Mouse (Mus musculus): ENCODE measurements around the gene Ctdspl. TPM values are rescaled to one million over a fixed set of nuclear protein-coding genes. Genes with fewer than 3 reads are reported as not detected.

Ctdspl gene
- polyA plus RNA-seq, 1 experiment from 2014 or later: 17.6 TPM

DNA sequence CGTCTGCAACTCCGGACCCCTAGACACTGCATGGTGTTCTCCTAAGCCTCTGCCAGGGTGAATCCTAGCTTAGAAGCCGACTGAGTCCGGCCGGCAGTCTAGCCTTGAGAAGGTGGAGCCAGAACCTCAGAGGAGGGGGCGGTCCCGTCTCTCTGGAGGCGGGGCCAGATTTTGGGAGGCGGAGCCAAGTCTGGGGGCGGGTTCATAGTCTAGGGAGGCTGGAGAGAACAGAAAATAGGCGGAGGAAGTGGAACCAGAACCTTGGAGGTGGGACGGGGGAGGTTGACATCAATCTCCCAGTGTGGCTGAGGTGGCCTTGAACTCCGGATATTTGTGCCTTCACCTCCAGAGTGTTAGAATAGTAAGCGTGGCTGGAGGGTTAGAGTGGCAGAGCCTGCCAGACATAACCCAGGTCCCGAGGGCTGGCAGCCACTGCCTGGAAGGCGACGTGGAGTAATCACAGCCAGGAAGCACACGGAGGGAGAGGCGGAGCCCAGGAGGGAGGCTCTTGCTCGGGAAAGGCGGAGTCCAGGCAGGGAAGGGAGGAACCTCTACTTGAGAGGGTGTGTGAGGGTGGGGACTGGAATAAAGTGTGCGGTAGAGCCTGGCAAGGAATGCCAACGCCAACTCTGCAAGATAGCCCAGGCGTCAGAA lies 162.0 kb downstream of the Ctdspl start:
- Histone ChIP-seq H3K27ac (ENCODE audit: low read length) (peak overlapping the region; percentile 92), H3K9ac (ENCODE audit: low read length) (peak overlapping the region; percentile 69)

DNA sequence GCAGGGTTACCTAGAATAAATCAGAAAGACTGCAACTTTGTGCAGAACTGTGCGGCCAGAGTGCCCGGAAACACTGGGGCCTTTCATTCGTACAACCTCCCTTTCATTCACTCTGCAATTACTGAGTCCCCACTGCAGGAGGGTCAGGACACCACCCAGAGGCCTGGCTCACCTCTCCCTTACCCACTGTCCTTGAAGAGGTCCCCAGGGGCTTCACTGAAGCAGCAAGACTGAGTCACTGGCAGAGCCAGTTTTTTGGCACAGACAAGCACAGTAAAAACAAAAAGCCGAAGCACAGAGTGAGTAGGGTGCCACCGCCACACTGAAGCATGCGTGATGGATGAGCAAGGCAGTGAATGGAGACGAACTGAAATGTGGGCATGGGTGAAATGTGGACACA lies 163.2 kb downstream of the Ctdspl start:
- H3K27ac ChIP-seq (ENCODE audit: low read length): peak overlapping the region; percentile 52; the same call in 1 of the 2 replicates

More for the DNA sequence above, 162.0 kb downstream of the Ctdspl start:
- Histone ChIP-seq H3K9me3 (replicated peaks; ENCODE audit: control insufficient read depth, low read length) (no peaks in the 10 kb centered on the region), H3K27me3 (ENCODE audit: control insufficient read depth, insufficient read depth, low read length) (no peaks in the 10 kb centered on the region), H3K4me2 (ENCODE audit: low read depth, low read length) (peak overlapping the region; percentile 69), H3K4me3 (replicated peaks; ENCODE audit: low read length) (peak overlapping the region; percentile 55), H3K36me3 (ENCODE audit: control insufficient read depth, insufficient read depth, low read length) (no peaks in the 10 kb centered on the region), H3K4me1 (ENCODE audit: control insufficient read depth, insufficient read depth, low read length) (peaks cover 42% of the 10 kb centered on the region)
- under 1% methylated on average over 24 of the region's 24 CpGs for WGBS
- ATAC-seq (ENCODE audit: insufficient read depth, low FRiP score): peak; percentile 90

DNA sequence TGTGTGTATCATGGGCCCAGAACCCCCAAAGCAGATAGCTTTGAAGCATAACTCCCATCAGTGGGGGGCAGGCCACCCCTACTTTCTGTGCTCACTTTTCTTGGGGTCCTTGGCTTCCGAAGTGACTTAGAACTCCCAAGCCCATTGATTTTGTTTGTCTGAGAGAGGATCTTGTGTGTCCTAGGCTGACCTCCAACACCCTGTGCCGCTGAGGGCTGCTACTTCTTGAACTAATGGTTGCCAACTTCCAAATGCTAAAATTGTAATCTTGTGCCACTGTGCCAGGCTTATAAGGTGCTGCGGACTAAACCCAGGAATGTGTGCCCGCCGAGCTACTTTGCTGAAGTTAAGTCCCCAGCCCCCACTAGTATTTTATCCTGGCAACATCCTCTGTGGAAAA lies 164.2 kb downstream of the Ctdspl start:
- Histone ChIP-seq H3K9ac (ENCODE audit: low read length) (peak overlapping the region; percentile 37), H3K9me3 (replicated peaks; ENCODE audit: control insufficient read depth, low read length) (no peaks in the 10 kb centered on the region), H3K4me3 (replicated peaks; ENCODE audit: low read length) (no peak overlapping the region), H3K4me2 (ENCODE audit: low read depth, low read length) (0 out of 2 replicates have a peak overlapping the region, but pooled peaks have one; percentile 87), H3K4me1 (ENCODE audit: control insufficient read depth, insufficient read depth, low read length) (peaks cover 38% of the 10 kb centered on the region), H3K27ac (ENCODE audit: low read length) (peak overlapping the region; percentile 11; the same call in 1 of the 2 replicates), H3K27me3 (ENCODE audit: control insufficient read depth, insufficient read depth, low read length) (no peaks in the 10 kb centered on the region), H3K36me3 (ENCODE audit: control insufficient read depth, insufficient read depth, low read length) (no peaks in the 10 kb centered on the region)
- 91% methylated on average over 5 of the region's 5 CpGs for WGBS
- no peak for ATAC-seq (ENCODE audit: insufficient read depth, low FRiP score)

More for the DNA sequence above, 163.2 kb downstream of the Ctdspl start:
- no peak overlapping the region for H3K9ac ChIP-seq (ENCODE audit: low read length)
- 64% methylated on average over 7 of the region's 7 CpGs for WGBS
- no peak overlapping the region for H3K4me2 ChIP-seq (ENCODE audit: low read depth, low read length)
- no peak overlapping the region for H3K4me3 ChIP-seq (replicated peaks; ENCODE audit: low read length)
- H3K9me3 ChIP-seq (replicated peaks; ENCODE audit: control insufficient read depth, low read length): no peaks in the 10 kb centered on the region
- H3K4me1 ChIP-seq (ENCODE audit: control insufficient read depth, insufficient read depth, low read length): peaks cover 46% of the 10 kb centered on the region
- H3K36me3 ChIP-seq (ENCODE audit: control insufficient read depth, insufficient read depth, low read length): no peaks in the 10 kb centered on the region
- ATAC-seq (ENCODE audit: insufficient read depth, low FRiP score): no peak
- H3K27me3 ChIP-seq (ENCODE audit: control insufficient read depth, insufficient read depth, low read length): no peaks in the 10 kb centered on the region

DNA sequence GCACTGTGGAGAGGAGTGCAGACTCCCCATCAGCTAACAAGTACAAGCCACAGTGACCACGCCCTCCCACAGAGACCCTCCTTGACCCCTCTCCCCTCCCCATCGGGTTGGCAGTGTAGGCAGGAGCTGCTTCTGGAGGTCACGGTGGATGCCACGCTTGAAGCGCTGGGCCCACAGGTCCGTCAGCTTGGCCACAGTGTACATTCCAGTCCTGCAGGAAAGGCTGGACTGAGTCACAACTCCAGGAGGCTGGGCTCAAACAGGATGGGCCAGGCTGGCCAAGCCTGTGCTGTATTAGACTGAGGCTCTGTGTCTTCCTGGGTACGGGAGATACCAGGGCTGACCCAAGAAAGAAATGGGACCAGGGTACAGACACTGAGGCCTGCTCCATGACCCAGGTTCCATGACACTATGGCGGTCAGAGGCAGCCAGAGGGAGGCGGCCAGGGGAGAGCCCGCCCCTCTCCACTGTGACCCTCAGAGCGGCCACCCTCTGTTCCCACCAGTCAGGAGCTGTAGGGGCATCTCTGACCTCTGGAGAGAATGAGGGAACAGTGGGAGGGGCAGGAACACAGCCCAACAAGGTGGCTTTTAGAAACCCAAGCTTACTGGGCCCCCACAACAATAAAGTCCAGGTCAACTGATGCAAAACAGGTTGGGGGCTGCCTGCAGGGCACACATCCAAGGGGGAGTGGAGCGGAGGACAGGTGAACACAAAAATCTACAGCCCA lies 165.5 kb downstream of the Ctdspl start:
- no peaks in the 10 kb centered on the region; the same call in 1 of the 2 replicates for H3K27me3 ChIP-seq (ENCODE audit: control insufficient read depth, insufficient read depth, low read length)
- no peaks in the 10 kb centered on the region for H3K36me3 ChIP-seq (ENCODE audit: control insufficient read depth, insufficient read depth, low read length)
- WGBS: 67% methylated on average over 12 of the region's 12 CpGs
- peak overlapping the region; percentile 87 for H3K4me2 ChIP-seq (ENCODE audit: low read depth, low read length)
- peak overlapping the region; percentile 82 for H3K9ac ChIP-seq (ENCODE audit: low read length)
- ATAC-seq (ENCODE audit: insufficient read depth, low FRiP score): no peak
- no peaks in the 10 kb centered on the region for H3K9me3 ChIP-seq (replicated peaks; ENCODE audit: control insufficient read depth, low read length)
- peak overlapping the region; percentile 85; the same call in 1 of the 2 replicates for H3K27ac ChIP-seq (ENCODE audit: low read length)
- H3K4me1 ChIP-seq (ENCODE audit: control insufficient read depth, insufficient read depth, low read length): peaks cover 34% of the 10 kb centered on the region
- peak overlapping the region; percentile 71 for H3K4me3 ChIP-seq (replicated peaks; ENCODE audit: low read length)

DNA sequence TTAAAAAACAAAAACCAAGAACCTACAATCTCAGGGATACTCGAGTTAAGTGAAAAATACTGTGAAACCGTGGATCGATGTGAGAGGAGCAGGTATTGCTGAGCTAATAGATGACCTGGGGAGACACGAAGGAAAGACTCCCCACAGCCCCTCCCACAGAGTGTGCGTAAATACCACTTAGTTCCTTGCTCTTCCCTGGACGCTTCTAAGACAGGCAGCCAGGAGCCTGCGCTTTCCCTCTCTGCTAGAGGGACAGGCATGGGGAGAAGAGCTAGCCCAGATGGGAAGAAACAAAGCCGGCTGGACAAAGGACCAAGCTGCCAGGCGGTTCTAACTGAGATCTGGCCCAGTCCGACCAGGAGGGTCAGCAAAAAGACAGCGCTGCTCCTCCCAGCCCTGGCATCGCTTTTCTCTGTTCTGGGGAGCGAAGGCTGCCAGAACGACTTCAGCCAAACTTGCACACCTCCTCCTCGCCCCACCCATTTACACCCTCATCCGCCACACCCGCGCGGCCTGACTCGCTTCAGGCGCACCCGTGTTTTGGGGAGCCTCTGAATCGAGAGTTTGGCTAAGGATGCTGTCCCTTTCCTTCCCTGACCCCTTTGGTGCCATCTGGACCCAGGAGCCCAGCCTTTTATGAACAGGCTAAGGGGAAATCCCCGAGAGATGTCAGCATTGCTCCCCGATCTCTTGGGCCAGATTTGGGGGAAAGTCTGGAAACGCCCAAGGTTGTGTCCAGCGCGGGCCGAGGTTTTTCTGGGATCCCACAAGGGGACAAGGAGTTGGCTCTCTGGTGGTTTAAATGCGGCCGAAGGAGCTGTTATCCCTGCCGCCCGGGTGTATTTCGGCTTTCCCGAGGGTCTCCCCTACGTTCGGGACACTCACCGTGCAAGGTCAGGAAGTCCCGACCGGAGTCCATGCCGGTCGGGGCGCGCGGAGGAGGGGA lies 166.5 kb downstream of the Ctdspl start:
- no peaks in the 10 kb centered on the region for H3K9me3 ChIP-seq (replicated peaks; ENCODE audit: control insufficient read depth, low read length)
- H3K36me3 ChIP-seq (ENCODE audit: control insufficient read depth, insufficient read depth, low read length): no peaks in the 10 kb centered on the region
- WGBS: 4% methylated on average over 45 of the region's 45 CpGs
- H3K4me3 ChIP-seq (replicated peaks; ENCODE audit: low read length): peak overlapping the region; percentile 71
- H3K9ac ChIP-seq (ENCODE audit: low read length): peak overlapping the region; percentile 82
- no peak for ATAC-seq (ENCODE audit: insufficient read depth, low FRiP score)
- peak overlapping the region; percentile 85 for H3K27ac ChIP-seq (ENCODE audit: low read length)
- peaks cover 24% of the 10 kb centered on the region for H3K4me1 ChIP-seq (ENCODE audit: control insufficient read depth, insufficient read depth, low read length)
- no peaks in the 10 kb centered on the region; the same call in 1 of the 2 replicates for H3K27me3 ChIP-seq (ENCODE audit: control insufficient read depth, insufficient read depth, low read length)
- H3K4me2 ChIP-seq (ENCODE audit: low read depth, low read length): peak overlapping the region; percentile 87

Small RNA genes lying within 50 kb of the gene (microRNA-seq; reads per million reads assigned to microRNA genes)
- 13.9 reads per million, percentile 36 among the genes with 10 or more reads in this experiment for gene Mir26a-1

Other genes starting within 250 kb of the Ctdspl start
- gene Vill, start 126.3 kb downstream of the Ctdspl start, polyA plus RNA-seq (2015; fragmentation: Nextera tagmentation; extraction: Ambion mirVana): 43.0 and 52.7 TPM in 2 replicates
- 75.9 and 92.4 TPM in 2 replicates for gene Plcd1, start 167.0 kb downstream of the Ctdspl start, polyA plus RNA-seq (2015; fragmentation: Nextera tagmentation; extraction: Ambion mirVana)
- 0.71 and 0.77 TPM in 2 replicates for gene Dlec1, start 176.0 kb downstream of the Ctdspl start, polyA plus RNA-seq (2015; fragmentation: Nextera tagmentation; extraction: Ambion mirVana)
- 1.7 and 2.3 TPM in 2 replicates for gene Acaa1b, start 230.6 kb downstream of the Ctdspl start, polyA plus RNA-seq (2015; fragmentation: Nextera tagmentation; extraction: Ambion mirVana)
- not detected in 2 replicates for gene Gm47289, start 232.7 kb downstream of the Ctdspl start, polyA plus RNA-seq (2015; fragmentation: Nextera tagmentation; extraction: Ambion mirVana)

Data from stomach, embryonic 16.5 days (tissue).